Mouse (Mus musculus): Measurements from ENCODE around the gene Gm8068.
"Not testable (repeated sequence)": the region's sequence is repeated elsewhere in the genome, so short reads cannot be mapped to it uniquely, and the experiment has no call there.

Gene Gm8068

GRCm38 (mm10) chr14:41701785-41702184 lies at the start of gene Gm8068:
Gene Gm8068 (minus strand): TSS chr14:41701885.
- DNase-seq (ENCODE audit: low read depth): not testable (repeated sequence)

GRCm38 (mm10) chr14:41750514-41750913 lies 48.8 kb upstream of the Gm8068 start, which contains the start of gene Gm7929:
Gene Gm7929 (minus strand): TSS chr14:41750614.
- DNase-seq (ENCODE audit: low read depth): not testable (repeated sequence)

GRCm38 (mm10) chr14:41723437-41723836 lies 21.8 kb upstream of the Gm8068 start:
- not testable (repeated sequence) for DNase-seq (ENCODE audit: low read depth)

GRCm38 (mm10) chr14:41717180-41717579 lies 15.5 kb upstream of the Gm8068 start:
- not testable (repeated sequence) for DNase-seq (ENCODE audit: low read depth)

- not testable (repeated sequence) for DNase-seq (ENCODE audit: low read depth)
These were observed 53.5 kb downstream of the Gm8068 start for GRCm38 (mm10) chr14:41648176-41648575.
